Mouse (Mus musculus) lung, postnatal 25 days (tissue): Measurements from ENCODE around the gene Ckmt2.
A peak's percentile ranks its signal among the peaks of the same experiment; 100 is the strongest.

Experiments used
- DNase-seq: peaks from one replicate; pipeline ENCODE4 v3.0.0; 2022; ENCODE audit warnings: low spot score

Ckmt2 gene

GRCm38 (mm10) chr13:91868577-91868976, 8.1 kb downstream of the Ckmt2 start:
- no peak for DNase-seq

- no peak for DNase-seq
These were observed 17.9 kb downstream of the Ckmt2 start for GRCm38 (mm10) chr13:91858835-91859234.

DNA sequence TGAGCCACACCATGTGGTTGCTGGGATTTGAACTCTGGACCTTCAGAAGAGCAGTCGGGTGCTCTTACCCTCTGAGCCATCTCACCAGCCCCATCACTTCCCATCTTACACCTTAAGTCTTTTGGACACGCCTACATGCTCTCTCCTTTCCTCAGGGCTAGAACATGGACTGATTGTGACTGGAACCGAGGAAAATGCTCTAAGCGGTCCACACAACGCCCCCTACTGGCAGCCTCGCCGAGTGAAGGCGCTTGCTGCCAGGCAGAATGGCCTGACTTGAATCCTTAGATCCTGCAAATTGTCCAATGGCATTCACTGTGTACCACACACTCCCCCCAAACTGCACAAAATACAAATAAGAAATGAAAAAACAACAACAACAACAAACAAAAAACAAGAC, 19.3 kb downstream of the Ckmt2 start:
- DNase-seq, result no peak

DNA sequence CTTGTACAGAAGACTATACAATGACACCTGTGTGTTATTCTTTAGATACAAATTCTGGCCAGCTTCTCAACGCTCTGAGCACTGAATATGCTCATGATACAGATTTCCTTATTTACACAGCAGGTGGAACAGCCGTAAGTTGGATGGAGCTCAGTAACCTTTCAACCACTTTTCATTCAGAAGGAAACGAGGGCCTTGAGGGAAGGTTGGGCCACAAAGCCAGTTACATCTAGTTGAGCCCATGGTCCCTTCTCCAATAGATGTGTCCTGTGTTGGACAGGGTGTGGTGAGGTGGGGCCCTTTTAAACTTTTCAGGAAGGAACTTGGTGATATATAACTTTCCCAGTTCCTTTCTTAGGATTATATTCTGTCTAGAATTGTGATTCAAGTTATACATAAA, 22.3 kb downstream of the Ckmt2 start:
- DNase-seq, result no peak

DNA sequence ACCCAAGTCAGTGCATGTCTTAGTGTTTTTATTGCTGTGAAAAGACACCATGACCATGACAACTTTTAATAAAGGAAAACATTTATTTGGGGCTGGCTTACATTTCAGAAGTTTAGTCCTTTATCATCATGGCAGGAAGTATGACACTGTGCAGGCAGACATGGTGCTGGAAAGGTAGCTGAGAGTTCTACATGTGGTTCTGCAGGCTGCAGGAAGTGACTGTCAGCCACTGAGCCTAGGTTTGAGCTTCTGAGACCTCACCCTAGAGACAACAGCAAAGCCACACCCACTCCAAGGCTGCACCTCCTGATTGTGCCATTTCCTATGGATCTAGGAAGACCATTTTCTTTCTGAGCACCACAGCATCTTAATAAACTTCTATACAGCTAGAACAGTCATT, 48.8 kb downstream of the Ckmt2 start:
- DNase-seq, result no peak

DNA sequence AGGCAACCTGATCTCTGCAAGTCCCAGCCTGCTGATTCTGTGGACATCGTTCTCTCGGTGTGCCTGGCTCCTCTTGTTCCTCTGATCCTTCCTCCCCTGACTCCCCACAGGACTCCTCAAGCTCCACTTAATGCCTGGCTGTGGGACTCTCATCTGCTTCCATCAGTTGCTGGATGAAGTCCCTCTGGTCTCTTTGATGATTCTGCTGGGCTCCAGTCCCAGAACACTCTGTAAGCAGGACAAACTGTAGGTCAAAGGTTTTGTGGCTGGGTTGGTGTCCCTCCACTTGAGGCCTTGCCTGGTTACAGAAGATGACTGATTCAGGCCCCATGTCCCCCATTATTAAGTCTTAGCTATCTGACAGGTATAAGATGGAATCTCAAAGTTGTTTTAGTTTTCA, 50.6 kb downstream of the Ckmt2 start:
- no peak for DNase-seq

DNA sequence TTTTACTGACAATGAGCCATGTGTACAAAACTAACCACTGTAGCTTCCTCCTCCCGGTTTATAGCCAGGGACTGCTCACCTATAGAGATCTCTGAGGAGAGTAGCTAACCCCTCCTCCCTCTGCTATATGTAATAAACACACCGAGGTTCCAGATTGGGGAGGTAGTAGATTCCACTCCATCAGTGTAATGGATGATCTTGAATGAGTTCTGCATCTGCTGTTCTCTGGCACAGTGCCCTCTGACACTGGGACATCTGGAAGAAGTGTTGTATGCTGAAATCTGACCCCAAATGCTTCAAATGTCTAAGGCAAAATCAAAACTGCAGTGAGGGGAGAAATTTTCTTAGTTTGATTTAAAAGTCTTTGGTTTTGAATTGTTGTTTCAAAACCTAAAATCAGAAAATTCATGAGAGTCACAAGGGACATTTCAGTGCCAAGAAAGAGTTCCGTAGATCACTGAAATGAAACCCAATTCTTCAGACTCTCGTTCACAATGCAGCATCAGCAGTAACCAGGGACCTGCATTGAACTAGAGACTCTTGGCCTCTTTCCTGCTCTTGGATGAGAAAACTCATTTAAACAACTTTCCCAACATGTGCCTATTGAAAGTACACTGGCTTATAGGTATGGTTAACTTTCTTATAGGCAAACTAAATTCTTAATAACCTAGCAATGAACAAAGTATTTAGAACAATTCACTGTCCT, 51.7 kb downstream of the Ckmt2 start:
- DNase-seq, result no peak

GRCm38 (mm10) chr13:91823735-91824134, 53.0 kb downstream of the Ckmt2 start:
- no peak for DNase-seq

DNA sequence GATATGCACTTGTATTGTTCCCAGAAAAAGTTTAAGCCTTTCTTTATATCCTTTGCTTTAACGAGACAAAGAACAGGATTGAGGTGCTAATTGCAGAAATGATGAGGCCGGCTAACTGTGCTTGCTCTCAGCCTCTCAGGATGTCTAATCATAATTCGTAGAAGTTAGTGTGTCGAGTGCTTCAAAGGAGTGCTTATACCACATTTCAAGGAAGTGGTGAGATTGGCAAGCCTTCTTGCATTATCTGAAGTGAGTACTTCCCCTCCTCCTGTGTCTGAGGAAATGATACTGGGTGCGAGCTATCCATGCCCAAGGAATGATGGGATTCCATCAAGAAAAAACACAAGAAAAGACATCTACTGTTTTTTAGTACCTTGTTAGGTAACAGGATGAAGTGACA, 62.0 kb downstream of the Ckmt2 start:
- no peak for DNase-seq

DNA sequence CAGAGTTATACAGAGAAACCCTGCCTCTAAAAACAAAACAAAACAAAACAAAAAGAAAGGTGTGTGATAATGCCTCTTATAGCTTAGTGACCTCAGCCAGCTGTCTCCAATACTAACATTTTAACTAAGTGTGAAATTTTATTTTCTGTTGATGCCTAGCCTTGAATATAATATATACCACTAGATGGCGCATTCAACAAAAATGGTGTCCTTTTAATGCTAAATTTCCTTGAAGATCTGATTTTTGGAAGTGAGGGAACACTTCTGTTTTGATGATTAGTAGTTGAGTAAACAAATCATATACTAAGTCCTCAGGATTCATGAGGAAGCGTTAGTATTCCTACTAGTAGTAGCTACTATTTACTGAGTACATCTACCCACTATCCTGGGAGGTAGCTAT, 67.2 kb downstream of the Ckmt2 start:
- DNase-seq, result peak; percentile 21

- DNase-seq, result no peak
These were observed 68.7 kb downstream of the Ckmt2 start for GRCm38 (mm10) chr13:91807874-91808575.

DNA sequence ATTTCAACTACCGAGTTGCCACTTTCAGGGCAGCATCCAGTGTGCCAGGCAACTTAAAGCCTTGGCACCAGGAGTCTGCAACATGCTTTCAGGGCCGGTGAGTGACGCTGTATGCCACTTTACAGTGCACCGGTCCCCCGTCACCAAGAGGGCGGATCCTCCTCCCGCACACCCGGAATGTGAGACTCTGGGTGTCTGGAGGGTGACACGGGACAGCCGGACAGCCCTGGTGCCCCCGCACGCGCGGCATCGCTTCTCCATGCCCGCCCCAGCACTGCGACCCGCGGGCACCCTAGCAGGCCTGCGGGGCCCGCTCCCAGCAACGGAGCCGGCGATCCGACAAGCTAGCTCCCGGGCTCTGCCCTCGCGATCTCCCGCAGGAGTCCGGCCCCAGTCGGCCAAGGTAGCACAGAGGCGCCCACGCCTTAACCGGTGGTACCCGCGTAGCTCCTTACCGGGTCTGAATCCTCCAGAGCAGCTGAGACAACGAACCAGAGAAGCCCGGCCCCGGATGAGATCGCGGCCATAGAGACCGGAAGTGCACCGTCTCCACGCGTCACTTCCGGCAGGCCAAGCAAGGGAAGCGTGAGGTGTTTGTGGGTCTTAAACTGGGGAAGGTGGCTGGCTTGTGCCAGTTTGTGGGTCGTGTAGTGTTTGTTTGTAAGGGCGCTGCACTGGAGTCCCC, 69.4 kb downstream of the Ckmt2 start, which contains the start of gene Zcchc9:
Zcchc9 (minus strand) TSS at position 551 of the 685 bp plus-strand sequence.
- peak; percentile 89 for DNase-seq
